Mouse (Mus musculus): ENCODE data around the gene Mettl26. TPM values are rescaled to one million over a fixed set of nuclear protein-coding genes. Genes with fewer than 3 reads are reported as not detected.
A peak's percentile ranks its signal among the peaks of the same experiment; 100 is the strongest.

The Mettl26 gene
- total RNA-seq, 4 experiments from 2014 or later: 37.5 to 42.2 (median 39.1) TPM

- peak; percentile 67 to 80 for DNase-seq (ENCODE audit: low spot score in 2 of 2)
These were observed 50.5 kb downstream of the Mettl26 start for GRCm38 (mm10) chr17:25925348-25925747.

Small RNA genes within 50 kb of the gene (microRNA-seq; reads per million reads assigned to microRNA genes)
- gene Mir3082: 2.9 to 7.1 reads per million in 2 experiments

Other genes with a start within 250 kb of the Mettl26 start
- 100 to 1,000 TPM; 115 to 135 (median 117) TPM for gene Gng13, start 157.9 kb upstream of the Mettl26 start, total RNA-seq (2022)
- 1 to 10 TPM; 1.3 to 4.9 (median 2.0) TPM for gene Chtf18, start 147.7 kb upstream of the Mettl26 start, total RNA-seq (2022)
- gene Rpusd1, start 147.4 kb upstream of the Mettl26 start, total RNA-seq (2022): 10 to 100 TPM; 51.7 to 56.8 (median 54.0) TPM
- gene Mslnl, start 139.0 kb upstream of the Mettl26 start, total RNA-seq (2022): under 1 TPM in 3 of 4 experiments, not detected in 1; 0.13 to 0.41 (median 0.23) TPM
- 1 to 10 TPM in 2 of 4 experiments, under 1 TPM in 2; 0.21 to 1.8 (median 0.92) TPM for gene Msln, start 120.7 kb upstream of the Mettl26 start, total RNA-seq (2022)
- gene Narfl, start 101.3 kb upstream of the Mettl26 start, total RNA-seq (2022): 10 to 100 TPM; 33.0 to 45.0 (median 34.2) TPM
- 100 to 1,000 TPM in 2 of 4 experiments, 10 to 100 TPM in 2; 94.5 to 130 (median 112) TPM for gene Haghl, start 89.4 kb upstream of the Mettl26 start, total RNA-seq (2022)
- gene Ccdc78, start 88.5 kb upstream of the Mettl26 start, total RNA-seq (2022): under 1 TPM; 0.43 to 1.00 (median 0.94) TPM
- gene Fam173a, start 82.2 kb upstream of the Mettl26 start, total RNA-seq (2022): 100 to 1,000 TPM in 2 of 4 experiments, 10 to 100 TPM in 2; 93.0 to 103 (median 99.1) TPM
- gene AC134908.4, start 79.4 kb upstream of the Mettl26 start, total RNA-seq (2022): 1 to 10 TPM in 1 of 4 experiments, not detected in 3; 1.5 TPM
- gene Metrn, start 77.9 kb upstream of the Mettl26 start, total RNA-seq (2022): 10 to 100 TPM; 66.8 to 93.2 (median 84.5) TPM
- gene Fbxl16, start 66.0 kb upstream of the Mettl26 start, total RNA-seq (2022): 100 to 1,000 TPM; 532 to 577 (median 554) TPM
- gene Wdr24, start 51.4 kb upstream of the Mettl26 start, total RNA-seq (2022): 10 to 100 TPM; 22.8 to 29.0 (median 26.5) TPM
- 10 to 100 TPM; 61.0 to 63.6 (median 61.8) TPM for gene Jmjd8, start 46.2 kb upstream of the Mettl26 start, total RNA-seq (2022)
- gene Stub1, start 41.7 kb upstream of the Mettl26 start, total RNA-seq (2022): 100 to 1,000 TPM; 151 to 155 (median 152) TPM
- gene Rhbdl1, start 37.8 kb upstream of the Mettl26 start, total RNA-seq (2022): 10 to 100 TPM; 31.6 to 44.8 (median 40.9) TPM
- 10 to 100 TPM; 21.4 to 27.6 (median 25.7) TPM for gene Gm20683, start 33.3 kb upstream of the Mettl26 start, total RNA-seq (2022)
- 100 to 1,000 TPM in 1 of 4 experiments, 10 to 100 TPM in 3; 81.2 to 107 (median 93.1) TPM for gene Rhot2, start 30.2 kb upstream of the Mettl26 start, total RNA-seq (2022)
- gene Wdr90, start 13.6 kb upstream of the Mettl26 start, total RNA-seq (2022): 10 to 100 TPM; 19.0 to 28.8 (median 23.6) TPM
- gene Mcrip2, start 6.3 kb upstream of the Mettl26 start, total RNA-seq (2022): 10 to 100 TPM; 16.9 to 26.9 (median 21.5) TPM
- gene Wfikkn1, start 5.8 kb downstream of the Mettl26 start, total RNA-seq (2022): 1 to 10 TPM; 1.6 to 2.4 (median 1.9) TPM
- gene Rab40c, start 44.7 kb downstream of the Mettl26 start, total RNA-seq (2022): 10 to 100 TPM; 42.0 to 72.9 (median 46.4) TPM
- 100 to 1,000 TPM; 104 to 128 (median 120) TPM for gene Pigq, start 69.9 kb downstream of the Mettl26 start, total RNA-seq (2022)
- gene Nhlrc4, start 69.9 kb downstream of the Mettl26 start, total RNA-seq (2022): 1 to 10 TPM in 1 of 4 experiments, under 1 TPM in 2, not detected in 1; 0.16 to 2.8 (median 0.28) TPM
- gene A930017K11Rik, start 77.5 kb downstream of the Mettl26 start, total RNA-seq (2022): 1 to 10 TPM in 1 of 4 experiments, under 1 TPM in 3; 0.77 to 1.2 (median 0.88) TPM
- gene Capn15, start 110.7 kb downstream of the Mettl26 start, total RNA-seq (2022): 10 to 100 TPM; 45.4 to 61.2 (median 53.8) TPM
- gene Rab11fip3, start 194.5 kb downstream of the Mettl26 start, total RNA-seq (2022): 100 to 1,000 TPM in 3 of 4 experiments, 10 to 100 TPM in 1; 96.5 to 113 (median 102) TPM
- gene Decr2, start 215.3 kb downstream of the Mettl26 start, total RNA-seq (2022): 10 to 100 TPM; 27.6 to 31.2 (median 29.7) TPM
- gene Nme4, start 220.5 kb downstream of the Mettl26 start, total RNA-seq (2022): 1 to 10 TPM; 5.1 to 6.3 (median 5.4) TPM
- gene Tmem8, start 238.2 kb downstream of the Mettl26 start, total RNA-seq (2022): 10 to 100 TPM; 13.8 to 16.2 (median 15.5) TPM
- gene Mrpl28, start 248.4 kb downstream of the Mettl26 start, total RNA-seq (2022): 10 to 100 TPM; 58.1 to 71.4 (median 62.0) TPM